Mouse (Mus musculus) kidney, adult 2 months (tissue): ENCODE measurements at regions not wholly inside any gene's neighbourhood (a gene's known extent, or its start where the extent isn't known, plus 50 kb on each side); places are given as distances from the start of the nearest gene placed in this dataset.
"Not testable (repeated sequence)": the region's sequence is repeated elsewhere in the genome, so short reads cannot be mapped to it uniquely, and the experiment has no call there.

Experiments
- DNase-seq: peaks from one replicate; pipeline ENCODE4 v3.0.0; 2021
- H3K27ac ChIP-seq: fragments of 200-500 bp; 2 replicates; pipeline ENCODE4 v1.5.1; 2012; ENCODE audit warnings: low read depth, low read length, control low read depth, inconsistent platforms; ENCODE audit not compliant: insufficient read depth
- H3K27me3 ChIP-seq: fragments of 200-500 bp; replicated peaks from 2 replicates; pipeline ENCODE4 v1.6.1; 2012; ENCODE audit warnings: mild to moderate bottlenecking, moderate library complexity, low read length, inconsistent platforms; ENCODE audit not compliant: control insufficient read depth, insufficient read depth
- H3K36me3 ChIP-seq: fragments of 200-500 bp; 2 replicates; pipeline ENCODE4 v1.6.1; 2012; ENCODE audit warnings: mild to moderate bottlenecking, moderate library complexity, low read length, inconsistent platforms; ENCODE audit not compliant: control insufficient read depth, insufficient read depth
- H3K4me1 ChIP-seq: fragments of 200-500 bp; 2 replicates; pipeline ENCODE4 v1.6.1; 2011; ENCODE audit warnings: low read length; ENCODE audit not compliant: control insufficient read depth, insufficient read depth
- H3K4me3 ChIP-seq: fragments of 200-500 bp; 2 replicates; pipeline ENCODE4 v1.5.1; 2011; ENCODE audit warnings: mild to moderate bottlenecking, low read depth, low read length, control low read depth; ENCODE audit not compliant: insufficient read depth
- CTCF ChIP-seq: fragments of 200-500 bp; conservative IDR thresholded peaks from 2 replicates; pipeline ENCODE4 v1.5.1; 2011; ENCODE audit warnings: low read depth, mild to moderate bottlenecking, control low read depth, low read length, moderate library complexity, mixed read lengths; ENCODE audit not compliant: insufficient read depth, insufficient read length
- POLR2A ChIP-seq: fragments of 200-500 bp; IDR thresholded peaks from one replicate; pipeline ENCODE4 v1.6.1; 2011; ENCODE audit warnings: low read depth, low read length, control low read depth
- WGBS: fragments of 180-500 bp; shearing (Covaris S2); methylation state at CpG from one replicate; pipeline ENCODE4 v1.1.7; 2018; 5-methylcytosine and 5-hydroxymethylcytosine counted together

DNA sequence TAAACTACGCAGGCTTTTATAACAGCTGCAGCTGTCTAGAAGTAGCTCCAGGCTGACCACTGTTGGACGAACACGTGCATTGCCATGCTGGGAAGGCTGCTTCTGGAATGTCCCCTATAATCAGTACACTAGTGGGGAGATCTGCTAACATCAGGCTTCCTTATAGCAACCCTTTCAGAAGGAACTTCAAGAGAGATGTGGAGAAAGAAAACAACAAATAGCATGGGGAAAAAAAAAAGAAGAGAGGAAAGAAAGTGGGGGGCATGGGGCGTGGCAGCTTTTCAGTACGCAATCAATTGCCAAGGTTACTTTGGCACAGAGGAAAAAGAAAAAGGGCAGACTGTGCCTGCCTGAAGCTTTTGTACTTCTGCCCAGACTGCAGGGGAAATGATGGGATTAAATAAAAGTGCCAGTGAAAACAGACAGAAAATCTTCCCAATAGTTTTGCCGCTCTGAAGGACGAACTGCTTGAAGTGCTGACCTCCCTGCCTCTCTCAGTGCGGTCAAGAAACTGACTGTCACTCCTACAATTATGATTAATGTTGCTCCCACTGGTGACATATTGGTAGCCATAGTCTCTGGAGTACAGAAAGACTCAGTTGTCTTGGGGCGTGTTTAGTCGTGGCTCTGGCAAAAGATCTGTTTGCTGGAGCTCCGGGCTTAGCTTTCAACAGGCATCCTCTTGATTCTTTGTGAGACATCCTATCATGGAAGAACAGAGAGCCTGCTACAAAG lies 1078.0 kb downstream of the Diaph3 start:
- no peaks in the 10 kb centered on the region for H3K4me1 ChIP-seq
- no peak for DNase-seq
- no peak overlapping the region for H3K27ac ChIP-seq
- WGBS, result 77% methylated on average over 11 of the region's 11 CpGs
- H3K36me3 ChIP-seq, result no peaks in the 10 kb centered on the region
- no peak overlapping the region for H3K4me3 ChIP-seq
- TF ChIP-seq CTCF, result no peak
- TF ChIP-seq POLR2A, result no peak
- H3K27me3 ChIP-seq, result no peaks in the 10 kb centered on the region

DNA sequence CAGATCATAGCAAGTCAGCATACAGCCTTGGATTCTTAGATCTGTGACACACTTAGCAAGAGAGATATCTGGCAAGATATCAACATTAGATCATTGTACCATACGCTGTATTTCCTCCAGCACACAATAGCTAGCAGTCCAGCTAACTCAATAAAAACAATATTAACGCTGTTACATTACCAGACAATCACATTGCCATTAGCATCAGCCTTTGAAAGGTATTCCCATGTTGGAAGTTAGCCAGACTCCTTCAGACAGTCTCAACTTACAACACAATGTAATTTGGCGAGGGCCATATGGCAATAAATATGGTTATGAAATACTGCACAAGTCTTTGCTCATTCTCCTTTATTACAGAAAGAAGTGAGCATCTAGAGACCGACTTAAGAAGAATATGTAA lies 1084.0 kb downstream of the Diaph3 start:
- WGBS, result 65% methylated on average over 4 of the region's 4 CpGs
- TF ChIP-seq POLR2A, result no peak
- no peak for TF ChIP-seq CTCF
- no peaks in the 10 kb centered on the region for H3K36me3 ChIP-seq
- H3K27ac ChIP-seq, result no peak overlapping the region
- no peaks in the 10 kb centered on the region for H3K4me1 ChIP-seq
- no peak for DNase-seq
- no peak overlapping the region for H3K4me3 ChIP-seq
- no peaks in the 10 kb centered on the region for H3K27me3 ChIP-seq

- 79% methylated on average over 1 of the region's 1 CpGs for WGBS
- Histone ChIP-seq H3K36me3 (no peaks in the 10 kb centered on the region), H3K4me3 (no peak overlapping the region), H3K27ac (no peak overlapping the region), H3K4me1 (no peaks in the 10 kb centered on the region), H3K27me3 (no peaks in the 10 kb centered on the region)
- no peak for DNase-seq
- TF ChIP-seq POLR2A, result no peak
- TF ChIP-seq CTCF, result no peak
These were observed 1086.4 kb downstream of the Diaph3 start for GRCm38 (mm10) chr14:86054668-86055067.

DNA sequence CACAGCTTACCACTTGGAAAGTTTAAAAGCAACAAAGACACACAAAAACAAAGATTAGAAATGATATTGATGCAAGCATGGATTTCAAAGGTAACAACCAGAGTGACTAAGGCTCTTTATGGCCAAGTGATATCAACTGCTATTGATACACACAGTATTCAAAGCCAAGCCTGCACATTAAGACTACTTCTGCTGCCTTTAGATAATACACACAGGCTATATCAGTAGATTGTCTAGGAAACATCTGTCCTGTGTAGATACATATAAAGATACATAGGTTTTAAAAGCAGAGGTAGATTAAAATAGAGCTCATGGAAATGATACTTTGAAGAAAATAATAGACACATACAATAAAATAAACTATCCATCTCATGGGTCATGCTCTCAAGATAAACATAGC lies 1111.6 kb downstream of the Diaph3 start:
- H3K36me3 ChIP-seq, result no peaks in the 10 kb centered on the region
- H3K4me1 ChIP-seq, result no peaks in the 10 kb centered on the region
- DNase-seq, result no peak
- TF ChIP-seq POLR2A (no peak), CTCF (no peak)
- no peak overlapping the region for H3K4me3 ChIP-seq
- no peak overlapping the region for H3K27ac ChIP-seq
- H3K27me3 ChIP-seq, result no peaks in the 10 kb centered on the region

GRCm38 (mm10) chr14:86017611-86018010 lies 1123.4 kb downstream of the Diaph3 start:
- not testable (repeated sequence) for DNase-seq

More at GRCm38 (mm10) chr14:86017611-86018010, 1123.4 kb downstream of the Diaph3 start:
- H3K27ac ChIP-seq, H3K4me1 ChIP-seq, H3K36me3 ChIP-seq, H3K27me3 ChIP-seq, H3K4me3 ChIP-seq: not testable (repeated sequence)
- WGBS, result 90% methylated on average over 2 of the region's 2 CpGs
